ENCODE assay signal across 13 mouse cellular contexts in genomic region chr1:179567558-179567957, GRCm38 (mm10). TPM values are rescaled to one million over a fixed set of nuclear protein-coding genes. Genes with fewer than 3 reads are reported as not detected.
A peak's percentile ranks its signal among the peaks of the same experiment; 100 is the strongest.
DNase-seq lines count a peak whose midpoint lies in the region; ATAC-seq and TF ChIP-seq lines count a peak whose summit lies in the region.
"Had no signal": no experiment of that assay in that cellular context is flagged by ENCODE, and none has a peak within 500 bp of the region (broad histone marks: within the 10 kb centered on the region; RNA-seq: fewer than 3 reads in every experiment).

No protein-coding gene starts in this region.

- H3K79me2 ChIP-seq in myocyte (ENCODE audit: control insufficient read depth, insufficient read depth): peaks cover 3% of the 10 kb centered on the region

- H3K27me3 ChIP-seq in embryonic facial prominence, embryonic 11.5 days (ENCODE audit: control insufficient read depth, insufficient read depth, low read length): no peaks in the 10 kb centered on the region
- no peaks in the 10 kb centered on the region for H3K27me3 ChIP-seq in myocyte (ENCODE audit: control insufficient read depth, insufficient read depth, insufficient read length)
- no peaks in the 10 kb centered on the region for H3K27me3 ChIP-seq in liver, embryonic 12.5 days (replicated peaks)
- H3K27me3 ChIP-seq: embryonic facial prominence, embryonic 13.5 days; heart, embryonic 15.5 days had no signal

- no peaks in the 10 kb centered on the region for H3K9me3 ChIP-seq in embryonic facial prominence, embryonic 11.5 days (replicated peaks; ENCODE audit: control insufficient read depth, low read length)
- H3K9me3 ChIP-seq in liver, embryonic 12.5 days (replicated peaks): no peaks in the 10 kb centered on the region
- H3K9me3 ChIP-seq: embryonic facial prominence, embryonic 13.5 days; heart, embryonic 15.5 days had no signal

- no peak overlapping the region for H3K4me2 ChIP-seq in embryonic facial prominence, embryonic 11.5 days (ENCODE audit: low read depth, low read length)
- peak overlapping the region; percentile 35 for H3K4me2 ChIP-seq in myocyte (ENCODE audit: low read depth)
- H3K4me2 ChIP-seq in liver, embryonic 12.5 days: no peak overlapping the region
- H3K4me2 ChIP-seq: embryonic facial prominence, embryonic 13.5 days; heart, embryonic 15.5 days had no signal

- H3K9ac ChIP-seq in embryonic facial prominence, embryonic 11.5 days (replicated peaks; ENCODE audit: low read length): no peak overlapping the region
- H3K9ac ChIP-seq in liver, embryonic 12.5 days: no peak overlapping the region
- H3K9ac ChIP-seq: embryonic facial prominence, embryonic 13.5 days; heart, embryonic 15.5 days had no signal

- TF ChIP-seq POLR2A in myocyte (IDR thresholded peaks at IDR 0.05; ENCODE audit: insufficient read length, low read depth): no peak

- H3K4me1 ChIP-seq in embryonic facial prominence, embryonic 11.5 days (ENCODE audit: control insufficient read depth, insufficient read depth, low read length): no peaks in the 10 kb centered on the region
- H3K4me1 ChIP-seq in liver, embryonic 12.5 days: peaks cover 52% of the 10 kb centered on the region

- no peak overlapping the region for H3ac ChIP-seq in myocyte (ENCODE audit: control insufficient read depth, insufficient read length)

- no peak overlapping the region for H3K4me3 ChIP-seq in embryonic facial prominence, embryonic 11.5 days (ENCODE audit: low read depth, low read length)
- no peak overlapping the region for H3K4me3 ChIP-seq in myocyte
- no peak overlapping the region for H3K4me3 ChIP-seq in liver, embryonic 12.5 days
- H3K4me3 ChIP-seq: embryonic facial prominence, embryonic 13.5 days; heart, embryonic 15.5 days; layer of hippocampus, adult 2 months had no signal

- no peaks in the 10 kb centered on the region for H3K36me3 ChIP-seq in embryonic facial prominence, embryonic 11.5 days (replicated peaks; ENCODE audit: control insufficient read depth, insufficient read depth, low read depth, low read length)
- no peaks in the 10 kb centered on the region for H3K36me3 ChIP-seq in myocyte (ENCODE audit: control insufficient read depth, insufficient read depth)
- H3K36me3 ChIP-seq in liver, embryonic 12.5 days: no peaks in the 10 kb centered on the region
- H3K36me3 ChIP-seq: embryonic facial prominence, embryonic 13.5 days; heart, embryonic 15.5 days had no signal

- ATAC-seq in embryonic facial prominence, embryonic 11.5 days (replicated peaks; ENCODE audit: insufficient number of reproducible peaks, low FRiP score, low TSS enrichment, low read depth): 0 out of 2 replicates have a peak, but pooled peaks have one; percentile 32
- ATAC-seq in megakaryocyte-erythroid progenitor cell, adult 5-6 weeks (replicated peaks; ENCODE audit: low FRiP score, low TSS enrichment, poor library complexity, severe bottlenecking): no peak
- ATAC-seq in liver, embryonic 12.5 days: no peak

- 56% methylated on average over 7 of the region's 7 CpGs for WGBS in embryonic facial prominence, embryonic 11.5 days
- WGBS in liver, embryonic 12.5 days (ENCODE audit: insufficient replicate concordance): 73% methylated on average over 7 of the region's 7 CpGs

- peak; percentile 45 for DNase-seq in gastrocnemius, adult 18-20 months (ENCODE audit: low spot score)
- no peak for DNase-seq in gastrocnemius, postnatal 25 days
- peak; percentile 49 for DNase-seq in A20 (ENCODE audit: low read depth, low spot score)
- DNase-seq in embryonic facial prominence, embryonic 11.5 days (ENCODE audit: low spot score): no peak
- no peak for DNase-seq in kidney, adult 18-20 months
- DNase-seq: adrenal gland, adult 8-10 months; kidney, adult 2 months had no signal

- H3K27ac ChIP-seq in embryonic facial prominence, embryonic 11.5 days (replicated peaks; ENCODE audit: low read depth, low read length): no peak overlapping the region
- H3K27ac ChIP-seq in liver, embryonic 12.5 days: no peak overlapping the region
- H3K27ac ChIP-seq: embryonic facial prominence, embryonic 13.5 days; layer of hippocampus, adult 2 months had no signal

TF ChIP-seq in myocyte, 11 proteins besides CTCF, POLR2A, EP300 and RAD21:
- TF ChIP-seq REST (IDR thresholded peaks at IDR 0.05; ENCODE audit: insufficient read depth, insufficient read length) (no peak), TCF12 (IDR thresholded peaks at IDR 0.05; ENCODE audit: insufficient read depth, poor library complexity, severe bottlenecking) (no peak), MYOD1 (IDR thresholded peaks at IDR 0.05; ENCODE audit: control insufficient read depth in 1 of 3, insufficient read length in 2 of 3, low read depth in 2 of 3) (peak in 2 of 3 experiments; percentile 3 to 76), POLR2AphosphoS2 (IDR thresholded peaks at IDR 0.05; ENCODE audit: insufficient read length, low read depth) (no peak), CEBPB (IDR thresholded peaks at IDR 0.05; ENCODE audit: insufficient read depth, poor library complexity, severe bottlenecking) (no peak), MYOG (IDR thresholded peaks at IDR 0.05; ENCODE audit: control insufficient read depth in 1 of 3, insufficient read depth in 1 of 3, insufficient read length in 2 of 3, low read depth in 2 of 3) (peak in 2 of 3 experiments; percentile 7 to 70), USF1 (IDR thresholded peaks at IDR 0.05; ENCODE audit: low read depth) (no peak), E2F4 (IDR thresholded peaks at IDR 0.05; ENCODE audit: insufficient read depth) (no peak), MAX (IDR thresholded peaks at IDR 0.05; ENCODE audit: low read depth) (no peak), SRF (IDR thresholded peaks at IDR 0.05; ENCODE audit: control insufficient read depth, insufficient read length, low read depth) (no peak)

RNA-seq across cellular contexts. Expression of gene Cnst, which starts 21.4 kb away (rescaled TPM):
- total RNA-seq in gastrocnemius, adult 18-20 months (2021): 10 to 100 TPM; 31.6 to 34.2 TPM
- total RNA-seq in gastrocnemius, postnatal 25 days (2021): 10 to 100 TPM; 19.9 to 26.2 TPM
- 20.1 and 21.4 TPM in 2 replicates for polyA plus RNA-seq in embryonic facial prominence, embryonic 11.5 days (2014; fragmentation: Nextera tagmentation; extraction: Ambion mirVana)
- 14.0 TPM for polyA plus RNA-seq in myocyte (2012; fragmentation: generic; extraction: Trizol)
- total RNA-seq in megakaryocyte-erythroid progenitor cell, adult 5-6 weeks (2014; fragmentation: Nextera tagmentation): 18.3 and 21.0 TPM in 2 replicates
- 16.3 and 18.4 TPM in 2 replicates for total RNA-seq in megakaryocyte-erythroid progenitor cell, adult 5-6 weeks (2017)
- 17.8 and 18.7 TPM in 2 replicates for polyA plus RNA-seq in liver, embryonic 12.5 days (2016; fragmentation: Nextera tagmentation; extraction: Ambion mirVana)

RNA-seq across cellular contexts. Expression of gene Tfb2m, which starts 21.5 kb away (rescaled TPM):
- total RNA-seq in gastrocnemius, adult 18-20 months (2021): 10 to 100 TPM; 40.5 to 53.5 TPM
- total RNA-seq in gastrocnemius, postnatal 25 days (2021): 10 to 100 TPM; 31.0 to 36.5 TPM
- polyA plus RNA-seq in embryonic facial prominence, embryonic 11.5 days (2014; fragmentation: Nextera tagmentation; extraction: Ambion mirVana): 29.7 and 38.5 TPM in 2 replicates
- polyA plus RNA-seq in myocyte (2012; fragmentation: generic; extraction: Trizol): 14.2 TPM
- total RNA-seq in megakaryocyte-erythroid progenitor cell, adult 5-6 weeks (2014; fragmentation: Nextera tagmentation): 30.4 and 44.8 TPM in 2 replicates
- 57.7 and 77.9 TPM in 2 replicates for total RNA-seq in megakaryocyte-erythroid progenitor cell, adult 5-6 weeks (2017)
- polyA plus RNA-seq in liver, embryonic 12.5 days (2016; fragmentation: Nextera tagmentation; extraction: Ambion mirVana): 13.2 and 17.7 TPM in 2 replicates

RNA-seq across cellular contexts. Expression of gene Smyd3, which starts 49.7 kb away (rescaled TPM):
- 1 to 10 TPM; 5.1 to 5.2 TPM for total RNA-seq in gastrocnemius, adult 18-20 months (2021)
- 1 to 10 TPM; 4.1 to 4.6 TPM for total RNA-seq in gastrocnemius, postnatal 25 days (2021)
- 26.3 and 26.9 TPM in 2 replicates for polyA plus RNA-seq in embryonic facial prominence, embryonic 11.5 days (2014; fragmentation: Nextera tagmentation; extraction: Ambion mirVana)
- 22.7 TPM for polyA plus RNA-seq in myocyte (2012; fragmentation: generic; extraction: Trizol)
- 32.2 and 48.9 TPM in 2 replicates for total RNA-seq in megakaryocyte-erythroid progenitor cell, adult 5-6 weeks (2014; fragmentation: Nextera tagmentation)
- total RNA-seq in megakaryocyte-erythroid progenitor cell, adult 5-6 weeks (2017): 22.6 and 25.8 TPM in 2 replicates
- polyA plus RNA-seq in liver, embryonic 12.5 days (2016; fragmentation: Nextera tagmentation; extraction: Ambion mirVana): 9.5 and 9.7 TPM in 2 replicates

Comparison
In these comparisons a context has a peak if more than half of its experiments do, and no peak if none do; other contexts are left out.
1. DNase-seq: peak in gastrocnemius, adult 18-20 months (single experiment) and A20 (single experiment); none in gastrocnemius, postnatal 25 days (single experiment), embryonic facial prominence, embryonic 11.5 days (single experiment) and kidney, adult 18-20 months (single experiment).